Mouse (Mus musculus) limb, embryonic 14.5 days (tissue): ENCODE results near the gene Foxa3. TPM values are rescaled to one million over a fixed set of nuclear protein-coding genes. Genes with fewer than 3 reads are reported as not detected.

Experiments used
- ATAC-seq: fragments of 200-750 bp; cut with Nextera tagmentation; 2 replicates; pipeline ENCODE4 v1.8.0; 2017; ENCODE audit warnings: low read depth, moderate number of reproducible peaks, moderate TSS enrichment; ENCODE audit not compliant: low FRiP score
- DNase-seq: peaks from one replicate; pipeline ENCODE4 v3.0.0-alpha.2; 2015; ENCODE audit warnings: low spot score
- H3K27ac ChIP-seq: fragments of 300-500 bp; sonication (generic); replicated peaks from 2 replicates; pipeline ENCODE4 v1.5.1; 2014; ENCODE audit warnings: low read depth, mild to moderate bottlenecking, low read length, moderate library complexity, mixed read lengths
- H3K27me3 ChIP-seq: fragments of 300-500 bp; sonication (generic); 2 replicates; pipeline ENCODE4 v1.6.1; 2014; ENCODE audit warnings: low read length, mixed read lengths; ENCODE audit not compliant: control insufficient read depth, insufficient read depth
- H3K36me3 ChIP-seq: fragments of 300-500 bp; sonication (generic); 2 replicates; pipeline ENCODE4 v1.6.1; 2014; ENCODE audit warnings: mild to moderate bottlenecking, low read length, moderate library complexity, mixed read lengths; ENCODE audit not compliant: control insufficient read depth, insufficient read depth
- H3K4me1 ChIP-seq: fragments of 300-500 bp; sonication (generic); 2 replicates; pipeline ENCODE4 v1.6.1; 2014; ENCODE audit warnings: antibody characterized with exemption, low read length, mixed read lengths; ENCODE audit not compliant: control insufficient read depth, insufficient read depth
- H3K4me2 ChIP-seq: fragments of 300-500 bp; sonication (generic); replicated peaks from 2 replicates; pipeline ENCODE4 v1.6.1; 2014; ENCODE audit warnings: low read depth, mild to moderate bottlenecking, low read length, moderate library complexity; ENCODE audit not compliant: severe bottlenecking
- H3K4me3 ChIP-seq: fragments of 300-500 bp; sonication (generic); replicated peaks from 2 replicates; pipeline ENCODE4 v1.5.1; 2014; ENCODE audit warnings: low read length
- H3K9ac ChIP-seq: fragments of 300-500 bp; sonication (generic); 2 replicates; pipeline ENCODE4 v1.6.1; 2014; ENCODE audit warnings: mild to moderate bottlenecking, low read depth, low read length, moderate library complexity; ENCODE audit not compliant: severe bottlenecking
- H3K9me3 ChIP-seq: fragments of 300-500 bp; sonication (generic); 2 replicates; pipeline ENCODE4 v1.6.1; 2016; ENCODE audit warnings: low read length; ENCODE audit not compliant: control insufficient read depth
- POLR2A ChIP-seq: fragments of 200-500 bp; IDR thresholded peaks from 2 replicates; pipeline ENCODE4 v1.8.0; 2012; ENCODE audit warnings: inconsistent platforms, mild to moderate bottlenecking, moderate library complexity, borderline replicate concordance; ENCODE audit not compliant: insufficient read depth, insufficient read length; ENCODE audit errors: extremely low read depth
- WGBS: fragments of 180-500 bp; shearing (Covaris S2); extraction: QIAGEN DNeasy Blood & Tissue Kit; methylation state at CpG from one replicate; pipeline ENCODE4 v1.1.7; 2014; 5-methylcytosine and 5-hydroxymethylcytosine counted together
- polyA plus RNA-seq, 2 experiments: library from polyadenylated mRNA; depleted of rRNA in 1 of 2; stranded (reverse) in 1 of 2; unstranded in 1 of 2; fragments of >200 nt; fragmentation: Nextera tagmentation in 1 of 2; extraction: Ambion mirVana in 1 of 2; gene quantifications; 2 replicates each; pipeline versions ENCODE4 v1.2.1 to v1.2.3; 2012 to 2014

Foxa3 gene
- polyA plus RNA-seq, 2 experiments: 3.2 to 5.3 TPM

DNA sequence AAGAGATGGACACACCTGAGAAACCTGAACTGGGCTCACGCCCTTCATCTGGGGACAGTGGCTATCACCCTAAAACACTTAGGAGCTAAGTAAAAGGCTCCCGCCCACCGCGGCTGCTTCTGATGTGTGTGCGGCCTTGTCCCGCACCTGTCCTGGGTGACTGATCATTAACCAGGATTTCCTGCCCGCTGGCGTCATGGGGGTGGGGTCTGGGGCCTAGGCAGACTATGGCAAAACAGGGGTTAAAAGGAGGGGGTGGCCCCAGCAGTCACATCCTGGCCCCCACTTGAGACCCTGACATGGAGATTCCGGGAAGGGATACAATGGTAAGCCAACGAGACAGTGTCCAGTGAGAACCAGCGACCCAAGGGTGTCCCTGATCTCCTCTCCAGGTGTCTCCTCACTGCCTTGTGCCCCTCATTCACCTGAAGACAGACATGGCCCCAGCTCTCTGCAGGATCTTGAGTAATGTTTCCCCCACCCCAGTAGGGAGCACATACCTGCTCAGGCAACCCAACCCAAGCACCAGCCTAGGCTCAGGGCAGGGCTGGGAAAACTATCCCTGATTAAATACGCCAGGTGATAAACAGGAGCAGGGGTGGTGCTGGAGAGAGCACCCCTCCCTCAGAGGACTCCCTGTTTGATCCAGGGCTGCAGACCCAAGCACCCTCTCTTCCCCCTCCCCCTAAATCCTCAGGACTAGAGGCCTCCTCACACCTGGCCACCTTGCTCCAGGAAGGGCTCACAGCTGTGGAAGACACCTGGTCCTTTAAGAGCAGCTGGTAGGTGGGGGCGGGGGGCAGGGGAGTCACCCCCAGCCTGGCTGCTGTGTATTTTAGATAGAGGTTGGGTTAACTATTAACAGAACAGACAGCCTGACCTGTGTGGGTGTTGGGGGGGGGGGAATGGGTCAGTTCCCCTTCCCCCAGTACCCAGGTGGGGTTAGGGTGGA is 16.0 kb downstream of the Foxa3 start:
- no peak overlapping the region for H3K9ac ChIP-seq

DNA sequence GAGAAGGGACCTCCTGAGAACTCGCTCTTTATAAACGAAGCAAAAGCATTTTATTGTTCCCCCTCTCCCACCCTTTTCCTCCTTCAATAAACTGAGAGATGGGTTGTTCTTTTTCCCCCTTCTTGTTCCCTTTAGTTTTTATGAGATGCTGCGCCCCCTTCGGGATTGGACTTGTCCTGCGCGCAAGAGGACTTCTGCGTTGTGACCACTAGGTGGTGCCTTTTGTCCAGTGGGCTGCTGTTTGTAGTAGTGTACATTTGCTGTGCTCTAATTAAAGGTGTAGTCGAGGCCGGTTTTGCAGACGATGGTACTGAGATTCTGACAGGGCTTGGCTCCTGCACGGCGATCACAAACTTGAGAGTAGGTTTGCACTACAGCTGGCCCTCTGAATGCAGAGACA is 16.9 kb downstream of the Foxa3 start:
- Histone ChIP-seq H3K9me3 (no peaks in the 10 kb centered on the region), H3K27me3 (no peaks in the 10 kb centered on the region), H3K4me3 (0 out of 2 replicates have a peak overlapping the region, but pooled peaks have one; percentile 92), H3K4me1 (peaks cover 37% of the 10 kb centered on the region), H3K9ac (no peak overlapping the region), H3K27ac (no peak overlapping the region), H3K4me2 (peak overlapping the region; percentile 97; the same call in 1 of the 2 replicates), H3K36me3 (peaks cover 34% of the 10 kb centered on the region)
- WGBS: 6% methylated on average over 12 of the region's 12 CpGs
- ATAC-seq: 0 out of 2 replicates have a peak, but pooled peaks have one; percentile 14
- peak; percentile 84 for DNase-seq
- TF ChIP-seq POLR2A: no peak

More for the DNA sequence above, 16.0 kb downstream of the Foxa3 start:
- H3K4me2 ChIP-seq: no peak overlapping the region
- H3K4me1 ChIP-seq: peaks cover 39% of the 10 kb centered on the region
- no peaks in the 10 kb centered on the region for H3K27me3 ChIP-seq
- peaks cover 34% of the 10 kb centered on the region for H3K36me3 ChIP-seq
- 0 out of 2 replicates have a peak overlapping the region, but pooled peaks have one; percentile 0 for H3K4me3 ChIP-seq
- WGBS: 75% methylated on average over 13 of the region's 13 CpGs
- TF ChIP-seq POLR2A: no peak
- no peak overlapping the region for H3K27ac ChIP-seq
- DNase-seq (no peak), ATAC-seq (no peak)
- no peaks in the 10 kb centered on the region for H3K9me3 ChIP-seq

DNA sequence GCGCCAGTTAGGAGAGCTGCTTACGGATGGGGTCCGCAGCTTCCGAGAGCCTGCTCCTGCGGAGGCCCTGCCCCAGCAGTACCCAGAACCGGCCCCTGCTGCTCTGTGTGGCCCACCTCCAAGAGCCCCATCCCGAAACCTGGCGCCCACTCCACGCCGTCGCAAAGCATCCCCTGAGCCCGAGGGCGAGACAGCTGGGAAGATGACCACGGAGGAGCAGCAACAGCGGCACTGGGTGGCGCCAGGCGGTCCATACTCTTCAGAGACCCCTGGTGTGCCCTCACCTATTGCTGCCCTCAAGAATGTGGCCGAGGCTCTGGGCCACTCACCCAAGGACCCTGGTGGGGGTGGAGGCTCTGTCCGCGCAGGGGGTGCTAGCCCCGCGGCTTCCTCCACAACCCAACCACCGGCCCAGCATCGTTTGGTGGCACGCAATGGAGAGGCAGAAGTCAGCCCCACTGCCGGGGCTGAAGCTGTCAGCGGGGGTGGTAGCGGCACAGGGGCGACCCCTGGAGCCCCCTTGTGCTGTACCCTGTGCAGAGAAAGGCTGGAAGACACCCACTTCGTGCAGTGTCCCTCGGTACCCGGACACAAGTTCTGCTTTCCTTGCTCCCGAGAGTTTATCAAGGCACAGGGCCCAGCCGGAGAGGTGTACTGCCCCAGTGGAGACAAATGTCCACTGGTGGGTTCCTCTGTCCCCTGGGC is 17.8 kb downstream of the Foxa3 start:
- 83% methylated on average over 34 of the region's 34 CpGs for WGBS
- no peaks in the 10 kb centered on the region for H3K9me3 ChIP-seq
- peak overlapping the region; percentile 97 for H3K4me2 ChIP-seq
- peaks cover 38% of the 10 kb centered on the region for H3K36me3 ChIP-seq
- H3K27ac ChIP-seq: no peak overlapping the region
- no peak for DNase-seq
- no peak for TF ChIP-seq POLR2A
- H3K27me3 ChIP-seq: no peaks in the 10 kb centered on the region
- peaks cover 34% of the 10 kb centered on the region for H3K4me1 ChIP-seq
- H3K4me3 ChIP-seq: peak overlapping the region; percentile 92
- no peak for ATAC-seq
- 0 out of 2 replicates have a peak overlapping the region, but pooled peaks have one; percentile 88 for H3K9ac ChIP-seq

DNA sequence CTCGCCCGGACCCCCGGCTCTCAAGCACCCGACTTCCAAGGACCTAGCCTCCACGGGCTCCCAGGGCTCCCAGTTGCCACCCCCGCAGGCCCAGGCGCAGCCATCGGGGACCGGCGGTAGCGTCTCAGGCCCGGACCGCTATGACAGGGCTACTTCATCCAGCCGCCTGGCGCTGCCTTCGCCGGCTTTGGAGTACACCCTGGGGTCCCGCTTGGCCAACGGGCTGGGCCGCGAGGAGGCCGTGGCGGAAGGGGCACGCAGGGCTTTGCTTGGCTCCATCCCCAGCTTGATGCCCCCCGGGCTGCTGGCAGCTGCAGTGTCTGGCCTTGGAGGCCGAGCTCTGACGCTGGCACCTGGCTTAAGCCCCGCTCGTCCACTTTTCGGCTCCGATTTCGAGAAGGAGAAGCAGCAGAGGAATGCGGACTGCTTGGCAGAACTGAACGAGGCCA is 18.7 kb downstream of the Foxa3 start:
- WGBS: under 1% methylated on average over 25 of the region's 34 CpGs
- Histone ChIP-seq H3K4me3 (peak overlapping the region; percentile 92), H3K9me3 (no peaks in the 10 kb centered on the region), H3K9ac (peak overlapping the region; percentile 88), H3K4me1 (peaks cover 34% of the 10 kb centered on the region), H3K27ac (peak overlapping the region; percentile 93), H3K4me2 (peak overlapping the region; percentile 97), H3K27me3 (no peaks in the 10 kb centered on the region), H3K36me3 (peaks cover 43% of the 10 kb centered on the region)
- no peak for ATAC-seq
- DNase-seq: no peak
- TF ChIP-seq POLR2A: no peak

DNA sequence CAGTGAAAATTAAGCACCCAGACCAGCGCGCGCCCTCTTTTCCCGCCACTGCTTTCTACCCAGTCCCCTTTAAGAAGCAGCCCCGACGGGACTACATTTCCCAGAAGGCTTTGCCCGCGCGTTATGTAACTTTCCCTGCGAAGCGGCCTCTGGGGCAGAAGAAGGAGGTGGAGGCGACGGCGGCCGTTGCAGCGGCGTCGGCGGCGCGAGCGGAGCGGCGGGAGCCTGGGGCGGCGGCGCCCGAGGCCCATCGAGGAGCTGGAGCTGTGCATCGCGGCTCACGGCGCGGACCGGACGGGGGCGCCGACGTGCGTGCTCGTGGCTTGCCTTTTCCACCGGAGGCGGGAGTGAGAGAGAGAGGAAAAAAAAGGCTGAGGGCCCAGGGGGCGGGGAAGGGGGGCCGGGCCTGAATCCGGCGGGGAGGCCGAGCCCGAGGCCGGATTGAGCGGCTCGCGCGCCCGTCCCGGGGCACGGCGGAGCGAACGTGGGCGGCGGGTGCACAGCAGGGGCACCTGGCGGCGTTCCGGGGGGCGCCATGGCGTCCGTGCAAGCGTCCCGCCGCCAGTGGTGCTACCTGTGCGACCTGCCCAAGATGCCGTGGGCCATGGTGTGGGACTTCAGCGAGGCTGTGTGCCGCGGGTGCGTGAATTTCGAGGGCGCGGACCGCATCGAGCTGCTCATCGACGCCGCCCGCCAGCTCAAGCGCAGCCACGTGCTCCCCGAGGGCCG is 19.3 kb downstream of the Foxa3 start, which contains the start of gene Irf2bp1:
TSS of gene Irf2bp1 (plus strand) at position 143 of the 729 bp plus-strand sequence.
- no peaks in the 10 kb centered on the region for H3K9me3 ChIP-seq
- under 1% methylated on average over 62 of the region's 90 CpGs for WGBS
- peak; percentile 81; the same call in 1 of the 2 replicates for TF ChIP-seq POLR2A
- H3K27ac ChIP-seq: peak within 1 kb of the TSS; percentile 93
- peak within 1 kb of the TSS; percentile 88 for H3K9ac ChIP-seq
- H3K36me3 ChIP-seq: peaks cover 43% of the 10 kb centered on the region
- H3K4me2 ChIP-seq: peak within 1 kb of the TSS; percentile 97
- H3K27me3 ChIP-seq: no peaks in the 10 kb centered on the region
- H3K4me1 ChIP-seq: peaks cover 34% of the 10 kb centered on the region
- peak within 1 kb of the TSS; percentile 92 for H3K4me3 ChIP-seq
- ATAC-seq (peak; percentile 79), DNase-seq (peak; percentile 97)
